Mouse (Mus musculus) brain, embryonic 14.5 days (tissue): Measurements from ENCODE around the gene Gm11492.

Experiments used
- CTCF ChIP-seq: fragments of 200-500 bp; IDR thresholded peaks from 2 replicates; pipeline ENCODE4 v1.5.1; 2012; ENCODE audit warnings: inconsistent platforms, mild to moderate bottlenecking, moderate library complexity, borderline replicate concordance; ENCODE audit not compliant: insufficient read depth, insufficient read length; ENCODE audit errors: extremely low read depth
- POLR2A ChIP-seq: fragments of 200-500 bp; IDR thresholded peaks from 2 replicates; pipeline ENCODE4 v1.6.1; 2012; ENCODE audit warnings: mild to moderate bottlenecking, inconsistent platforms, borderline replicate concordance; ENCODE audit not compliant: poor library complexity, insufficient read depth, insufficient read length, severe bottlenecking; ENCODE audit errors: extremely low read depth

DNA sequence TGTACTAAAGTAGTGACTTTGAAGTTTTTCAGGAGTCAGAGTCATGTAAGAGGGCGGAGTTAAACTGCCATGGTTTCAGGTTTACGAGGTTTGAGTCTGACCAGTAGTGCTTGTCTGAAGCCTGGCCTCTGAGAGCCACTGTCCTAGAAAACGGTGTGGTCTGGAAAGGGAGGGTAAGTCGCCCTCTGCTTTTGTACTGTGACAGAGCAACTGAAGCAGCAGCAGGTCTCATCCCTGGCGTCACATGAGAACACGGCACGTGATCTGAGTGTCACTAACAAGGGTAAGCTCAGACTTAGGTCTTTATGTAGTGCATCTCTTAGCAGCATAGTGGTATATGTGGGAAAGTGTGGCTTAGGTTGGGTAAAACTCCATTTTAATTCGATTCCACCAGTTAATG is 24.2 kb upstream of the Gm11492 start:
- TF ChIP-seq POLR2A: no peak
- no peak for TF ChIP-seq CTCF
